Mouse (Mus musculus): ENCODE measurements around the gene Ubc. TPM values are rescaled to one million over a fixed set of nuclear protein-coding genes. Genes with fewer than 3 reads are reported as not detected.
A peak's percentile ranks its signal among the peaks of the same experiment; 100 is the strongest.
"Not testable (repeated sequence)": the region's sequence is repeated elsewhere in the genome, so short reads cannot be mapped to it uniquely, and the experiment has no call there.

The Ubc gene
- polyA plus RNA-seq, 1 experiment from 2014 or later = 531 TPM

GRCm38 (mm10) chr5:125391609-125392008 lies 1.6 kb upstream of the Ubc start:
- Histone ChIP-seq H3K36me3 (replicated peaks; ENCODE audit: insufficient read depth, low read length) (peaks cover 8% of the 10 kb centered on the region; the same call in 1 of the 2 replicates), H3K27ac (ENCODE audit: low read depth) (peak overlapping the region; percentile 100), H3K9me3 (ENCODE audit: low read length) (no peaks in the 10 kb centered on the region), H3K4me1 (ENCODE audit: insufficient read depth) (peaks cover 40% of the 10 kb centered on the region), H3K27me3 (ENCODE audit: insufficient read depth, low read length) (no peaks in the 10 kb centered on the region), H3K4me3 (ENCODE audit: low read depth, low read length) (no peak overlapping the region), H3K9ac (replicated peaks) (peak overlapping the region; percentile 36; the same call in 1 of the 2 replicates), H3K4me2 (ENCODE audit: low read depth, low read length) (peak overlapping the region; percentile 24; the same call in 1 of the 2 replicates)
- ATAC-seq (no peak), DNase-seq (peak; percentile 54)
- TF ChIP-seq CTCF (IDR thresholded peaks at IDR 0.05; ENCODE audit: low read depth) (no peak), EP300 (IDR thresholded peaks at IDR 0.05; ENCODE audit: low read depth) (0 out of 2 replicates have a peak, but pooled peaks have one; percentile 13)
- WGBS (ENCODE audit: insufficient replicate concordance) = 48% methylated on average over 5 of the region's 5 CpGs

GRCm38 (mm10) chr5:125390906-125391477 lies 990 bp upstream of the Ubc start:
- DNase-seq (no peak), ATAC-seq (no peak)
- H3K4me2 ChIP-seq (ENCODE audit: low read depth, low read length) = no peak overlapping the region
- no peak for TF ChIP-seq CTCF (IDR thresholded peaks at IDR 0.05; ENCODE audit: low read depth)
- TF ChIP-seq EP300 (IDR thresholded peaks at IDR 0.05; ENCODE audit: low read depth) = no peak
- no peaks in the 10 kb centered on the region for H3K27me3 ChIP-seq (ENCODE audit: insufficient read depth, low read length)
- H3K27ac ChIP-seq (ENCODE audit: low read depth) = peak overlapping the region; percentile 100
- peak overlapping the region; percentile 36; the same call in 1 of the 2 replicates for H3K9ac ChIP-seq (replicated peaks)
- no peaks in the 10 kb centered on the region for H3K9me3 ChIP-seq (ENCODE audit: low read length)
- no peak overlapping the region for H3K4me3 ChIP-seq (ENCODE audit: low read depth, low read length)
- 81% methylated on average over 3 of the region's 3 CpGs for WGBS (ENCODE audit: insufficient replicate concordance)
- H3K36me3 ChIP-seq (replicated peaks; ENCODE audit: insufficient read depth, low read length) = peaks cover 9% of the 10 kb centered on the region
- H3K4me1 ChIP-seq (ENCODE audit: insufficient read depth) = peaks cover 40% of the 10 kb centered on the region

GRCm38 (mm10) chr5:125389131-125389578 lies 847 bp downstream of the Ubc start, which contains the start of gene Gm10382:
Gene Gm10382, plus strand, starts transcription at chr5:125389322.
- ATAC-seq = peak; percentile 28
- peaks cover 26% of the 10 kb centered on the region for H3K36me3 ChIP-seq (replicated peaks; ENCODE audit: insufficient read depth, low read length)
- peak within 1 kb of the TSS; percentile 100 for H3K9ac ChIP-seq (replicated peaks)
- peak; percentile 94 for DNase-seq
- no peaks in the 10 kb centered on the region for H3K9me3 ChIP-seq (ENCODE audit: low read length)
- peak within 1 kb of the TSS; percentile 100 for H3K4me3 ChIP-seq (ENCODE audit: low read depth, low read length)
- under 1% methylated on average over 41 of the region's 41 CpGs for WGBS (ENCODE audit: insufficient replicate concordance)
- peaks cover 37% of the 10 kb centered on the region for H3K4me1 ChIP-seq (ENCODE audit: insufficient read depth)
- peak within 1 kb of the TSS; percentile 91 for H3K4me2 ChIP-seq (ENCODE audit: low read depth, low read length)
- TF ChIP-seq EP300 (IDR thresholded peaks at IDR 0.05; ENCODE audit: low read depth) (0 out of 2 replicates have a peak, but pooled peaks have one; percentile 7), CTCF (IDR thresholded peaks at IDR 0.05; ENCODE audit: low read depth) (no peak)
- peak within 1 kb of the TSS; percentile 100 for H3K27ac ChIP-seq (ENCODE audit: low read depth)
- H3K27me3 ChIP-seq (ENCODE audit: insufficient read depth, low read length) = no peaks in the 10 kb centered on the region

GRCm38 (mm10) chr5:125388358-125389092 lies 1.5 kb downstream of the Ubc start:
- Histone ChIP-seq H3K4me3 (ENCODE audit: low read depth, low read length) (peak overlapping the region; percentile 100), H3K4me1 (ENCODE audit: insufficient read depth) (peaks cover 31% of the 10 kb centered on the region), H3K4me2 (ENCODE audit: low read depth, low read length) (peak overlapping the region; percentile 91), H3K36me3 (replicated peaks; ENCODE audit: insufficient read depth, low read length) (peaks cover 29% of the 10 kb centered on the region), H3K27me3 (ENCODE audit: insufficient read depth, low read length) (no peaks in the 10 kb centered on the region), H3K27ac (ENCODE audit: low read depth) (peak overlapping the region; percentile 100), H3K9ac (replicated peaks) (peak overlapping the region; percentile 100), H3K9me3 (ENCODE audit: low read length) (no peaks in the 10 kb centered on the region)
- TF ChIP-seq CTCF (IDR thresholded peaks at IDR 0.05; ENCODE audit: low read depth) (no peak), EP300 (IDR thresholded peaks at IDR 0.05; ENCODE audit: low read depth) (no peak)
- WGBS (ENCODE audit: insufficient replicate concordance) = 15% methylated on average over 13 of the region's 13 CpGs
- DNase-seq (no peak), ATAC-seq (no peak)

- 73% methylated on average over 3 of the region's 6 CpGs for WGBS (ENCODE audit: insufficient replicate concordance)
- Histone ChIP-seq H3K4me2 (ENCODE audit: low read depth, low read length) (peak overlapping the region; percentile 35; the same call in 1 of the 2 replicates), H3K36me3 (replicated peaks; ENCODE audit: insufficient read depth, low read length) (peaks cover 29% of the 10 kb centered on the region), H3K4me1 (ENCODE audit: insufficient read depth) (peaks cover 28% of the 10 kb centered on the region)
- not testable (repeated sequence) for H3K4me3 ChIP-seq (ENCODE audit: low read depth, low read length); ATAC-seq; H3K9ac ChIP-seq (replicated peaks); H3K27me3 ChIP-seq (ENCODE audit: insufficient read depth, low read length); H3K27ac ChIP-seq (ENCODE audit: low read depth); DNase-seq; H3K9me3 ChIP-seq (ENCODE audit: low read length)
Measured at GRCm38 (mm10) chr5:125387295-125387694, 2.7 kb downstream of the Ubc start.

GRCm38 (mm10) chr5:125385215-125385940 lies 4.6 kb downstream of the Ubc start:
- DNase-seq (no peak), ATAC-seq (no peak)
- Histone ChIP-seq H3K27ac (ENCODE audit: low read depth) (no peak overlapping the region), H3K36me3 (replicated peaks; ENCODE audit: insufficient read depth, low read length) (peaks cover 29% of the 10 kb centered on the region), H3K4me3 (ENCODE audit: low read depth, low read length) (peak overlapping the region; percentile 24; the same call in 1 of the 2 replicates), H3K27me3 (ENCODE audit: insufficient read depth, low read length) (no peaks in the 10 kb centered on the region), H3K4me2 (ENCODE audit: low read depth, low read length) (peak overlapping the region; percentile 60), H3K9ac (replicated peaks) (0 out of 2 replicates have a peak overlapping the region, but pooled peaks have one; percentile 26), H3K9me3 (ENCODE audit: low read length) (no peaks in the 10 kb centered on the region), H3K4me1 (ENCODE audit: insufficient read depth) (peaks cover 10% of the 10 kb centered on the region)
- 69% methylated on average over 8 of the region's 8 CpGs for WGBS (ENCODE audit: insufficient replicate concordance)
- 0 out of 2 replicates have a peak, but pooled peaks have one; percentile 13 for TF ChIP-seq CTCF (IDR thresholded peaks at IDR 0.05; ENCODE audit: low read depth)
- TF ChIP-seq EP300 (IDR thresholded peaks at IDR 0.05; ENCODE audit: low read depth) = no peak
